Mouse (Mus musculus) midbrain, embryonic 14.5 days (tissue): ENCODE data around the gene Aup1. TPM values are rescaled to one million over a fixed set of nuclear protein-coding genes. Genes with fewer than 3 reads are reported as not detected.
A peak's percentile ranks its signal among the peaks of the same experiment; 100 is the strongest.

Experiments used
- ATAC-seq: fragments of 200-750 bp; cut with Nextera tagmentation; 2 replicates; pipeline ENCODE4 v1.8.0; 2017; ENCODE audit warnings: moderate number of reproducible peaks, moderate library complexity; ENCODE audit not compliant: low FRiP score, low TSS enrichment
- DNase-seq: peaks from one replicate; pipeline ENCODE4 v3.0.0-alpha.2; 2015
- H3K27ac ChIP-seq: fragments of 300-500 bp; sonication (generic); replicated peaks from 2 replicates; pipeline ENCODE4 v1.5.1; 2014; ENCODE audit warnings: mild to moderate bottlenecking, low read depth, low read length, moderate library complexity
- H3K27me3 ChIP-seq: fragments of 300-500 bp; sonication (generic); 2 replicates; pipeline ENCODE4 v1.6.1; 2014; ENCODE audit warnings: low read length, control low read depth, mixed read lengths; ENCODE audit not compliant: control insufficient read depth, insufficient read depth
- H3K36me3 ChIP-seq: fragments of 300-500 bp; sonication (generic); 2 replicates; pipeline ENCODE4 v1.6.1; 2014; ENCODE audit warnings: low read length, control low read depth; ENCODE audit not compliant: control insufficient read depth, insufficient read depth
- H3K4me1 ChIP-seq: fragments of 300-500 bp; sonication (generic); 2 replicates; pipeline ENCODE4 v1.6.1; 2014; ENCODE audit warnings: mild to moderate bottlenecking, antibody characterized with exemption, low read length, control low read depth; ENCODE audit not compliant: control insufficient read depth, insufficient read depth
- H3K4me2 ChIP-seq: fragments of 300-500 bp; sonication (generic); 2 replicates; pipeline ENCODE4 v1.6.1; 2014; ENCODE audit warnings: mild to moderate bottlenecking, low read length, moderate library complexity
- H3K4me3 ChIP-seq: fragments of 300-500 bp; sonication (generic); replicated peaks from 2 replicates; pipeline ENCODE4 v1.5.1; 2014; ENCODE audit warnings: low read depth, low read length
- H3K9ac ChIP-seq: fragments of 300-500 bp; sonication (generic); replicated peaks from 2 replicates; pipeline ENCODE4 v1.6.1; 2014; ENCODE audit warnings: mild to moderate bottlenecking, low read length, moderate library complexity
- H3K9me3 ChIP-seq: fragments of 300-500 bp; sonication (generic); 2 replicates; pipeline ENCODE4 v1.6.1; 2016; ENCODE audit warnings: low read length, control low read depth, mixed read lengths; ENCODE audit not compliant: control insufficient read depth
- WGBS: fragments of 180-500 bp; shearing (Covaris S2); extraction: QIAGEN DNeasy Blood & Tissue Kit; methylation state at CpG from one replicate; pipeline ENCODE4 v1.1.7; 2014; 5-methylcytosine and 5-hydroxymethylcytosine counted together
- polyA plus RNA-seq: library from polyadenylated mRNA; unstranded; fragments of >200 nt; fragmentation: Nextera tagmentation; extraction: Ambion mirVana; gene quantifications from 2 replicates; pipeline ENCODE4 v1.2.1, GENCODE M21; 2014

Gene Aup1
- polyA plus RNA-seq, 1 experiment from 2014 or later: 111 TPM

DNA sequence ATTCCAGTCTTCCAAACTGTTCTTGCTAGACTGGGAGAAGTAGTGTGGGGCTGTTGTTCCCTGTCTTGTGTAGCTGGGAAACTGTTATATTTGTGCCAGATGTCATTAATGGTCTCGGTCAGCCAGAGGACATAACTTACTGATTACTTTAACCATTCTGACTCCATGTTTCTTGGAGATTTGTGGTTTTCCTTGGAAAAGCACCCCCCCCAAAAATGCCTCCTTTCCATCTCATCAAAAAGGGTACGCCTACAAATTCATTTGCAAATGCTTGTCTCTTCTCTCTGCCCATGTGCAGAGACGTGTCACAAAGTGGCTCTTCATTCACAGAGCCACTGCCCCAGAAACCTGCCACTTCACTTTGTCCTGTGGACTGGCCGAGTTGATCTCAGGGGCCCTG, 29.9 kb upstream of the Aup1 start:
- Histone ChIP-seq H3K9me3 (no peaks in the 10 kb centered on the region), H3K4me3 (no peak overlapping the region), H3K9ac (no peak overlapping the region), H3K27ac (no peak overlapping the region), H3K4me2 (no peak overlapping the region), H3K4me1 (no peaks in the 10 kb centered on the region), H3K36me3 (no peaks in the 10 kb centered on the region), H3K27me3 (no peaks in the 10 kb centered on the region)
- 68% methylated on average over 4 of the region's 4 CpGs for WGBS
- ATAC-seq (no peak), DNase-seq (no peak)

DNA sequence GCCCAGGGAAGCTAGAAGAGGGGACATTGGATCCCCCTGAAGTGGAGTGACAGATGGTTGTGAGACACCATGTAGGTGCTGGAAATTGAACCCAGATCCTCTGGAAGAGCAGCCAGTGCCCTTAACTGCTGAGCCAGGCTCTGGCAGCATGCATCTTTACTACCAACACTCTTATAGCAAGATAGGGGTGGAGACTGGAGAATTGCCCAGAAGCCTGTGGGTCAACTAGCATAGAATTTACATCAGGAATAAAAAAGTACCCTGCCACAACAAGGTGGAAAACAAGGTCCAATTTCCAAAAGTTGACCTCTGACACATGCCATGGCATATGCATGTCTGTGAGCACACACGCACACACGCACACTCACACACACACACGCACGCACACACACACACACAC, 29.1 kb upstream of the Aup1 start:
- Histone ChIP-seq H3K27me3 (peaks cover 1% of the 10 kb centered on the region; the same call in 1 of the 2 replicates), H3K4me3 (no peak overlapping the region), H3K4me2 (no peak overlapping the region), H3K36me3 (no peaks in the 10 kb centered on the region), H3K9me3 (no peaks in the 10 kb centered on the region), H3K9ac (no peak overlapping the region), H3K27ac (no peak overlapping the region), H3K4me1 (no peaks in the 10 kb centered on the region)
- ATAC-seq (no peak), DNase-seq (no peak)
- 92% methylated on average over 4 of the region's 4 CpGs for WGBS

DNA sequence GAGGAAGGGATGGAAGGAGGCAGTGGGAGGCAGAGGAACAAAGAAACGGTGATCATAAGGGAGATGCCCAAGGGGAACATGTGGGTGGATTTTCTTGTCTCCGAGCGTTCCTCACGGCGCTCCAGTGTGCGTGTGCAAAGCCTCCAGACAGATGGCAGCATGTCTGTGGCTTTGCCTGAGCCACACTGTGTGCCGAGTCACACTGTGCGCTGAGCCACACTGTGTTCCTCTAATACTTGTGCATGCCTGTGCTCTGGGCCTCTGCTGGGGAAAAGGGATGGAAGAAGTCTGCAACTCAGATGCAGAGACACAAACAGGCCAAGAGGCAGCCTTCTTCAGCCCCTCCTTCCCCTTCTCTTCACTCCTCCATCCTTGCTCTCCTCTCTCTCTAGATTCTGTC, 27.0 kb upstream of the Aup1 start:
- Histone ChIP-seq H3K9me3 (no peaks in the 10 kb centered on the region), H3K4me1 (0 out of 2 replicates have a peak, but pooled peaks cover 3% of the 10 kb centered on the region), H3K4me3 (no peak overlapping the region), H3K36me3 (no peaks in the 10 kb centered on the region), H3K9ac (no peak overlapping the region), H3K27ac (no peak overlapping the region), H3K27me3 (peaks cover 16% of the 10 kb centered on the region), H3K4me2 (no peak overlapping the region)
- no peak for ATAC-seq
- 72% methylated on average over 8 of the region's 8 CpGs for WGBS
- no peak for DNase-seq

DNA sequence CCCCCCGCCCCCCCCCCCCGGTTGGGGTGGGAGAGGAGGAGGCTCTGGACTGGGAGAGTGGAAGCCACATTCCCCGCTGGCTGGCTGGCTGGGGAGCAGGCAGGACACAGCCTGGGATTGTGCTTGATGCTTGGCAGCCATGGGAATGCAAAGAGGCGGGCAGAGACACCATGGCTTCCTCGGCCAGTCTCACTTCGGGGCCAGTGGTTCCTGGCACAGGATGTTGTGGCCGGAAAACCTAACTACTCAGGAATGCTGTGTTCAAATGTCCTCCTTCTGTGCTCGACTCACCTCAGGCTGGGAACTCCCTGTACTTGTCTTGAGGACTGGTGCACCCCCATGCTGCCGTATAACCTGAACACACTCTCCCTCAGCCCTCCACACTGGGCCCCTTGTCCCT, 26.6 kb upstream of the Aup1 start:
- no peaks in the 10 kb centered on the region for H3K9me3 ChIP-seq
- H3K4me1 ChIP-seq: 0 out of 2 replicates have a peak, but pooled peaks cover 5% of the 10 kb centered on the region
- H3K4me2 ChIP-seq: no peak overlapping the region
- H3K4me3 ChIP-seq: no peak overlapping the region
- H3K36me3 ChIP-seq: no peaks in the 10 kb centered on the region
- WGBS: 62% methylated on average over 8 of the region's 9 CpGs
- H3K27ac ChIP-seq: no peak overlapping the region
- no peak overlapping the region for H3K9ac ChIP-seq
- H3K27me3 ChIP-seq: peaks cover 21% of the 10 kb centered on the region
- no peak for ATAC-seq
- DNase-seq: no peak

DNA sequence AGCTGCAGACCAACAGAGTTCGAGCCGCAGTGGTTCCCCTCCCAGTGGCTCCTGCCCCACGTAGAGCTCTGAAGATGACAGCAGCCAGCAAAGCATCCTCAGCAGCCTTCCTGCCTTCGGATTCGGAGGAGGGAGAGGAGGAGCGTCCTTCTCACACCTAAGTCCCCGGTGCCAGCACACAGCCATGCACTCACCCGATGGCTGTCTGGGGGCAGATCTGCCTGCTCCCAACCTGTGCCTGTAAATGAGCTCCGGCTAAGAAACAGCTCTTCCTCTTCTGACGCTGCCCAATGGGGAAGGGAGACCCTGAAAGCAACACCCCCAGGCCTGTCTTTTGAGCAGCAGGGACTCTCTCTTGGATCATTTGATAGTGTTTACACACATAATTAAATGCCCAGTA, 24.5 kb upstream of the Aup1 start:
- Histone ChIP-seq H3K36me3 (no peaks in the 10 kb centered on the region), H3K4me2 (no peak overlapping the region), H3K27ac (no peak overlapping the region), H3K27me3 (peaks cover 33% of the 10 kb centered on the region), H3K9ac (no peak overlapping the region), H3K9me3 (no peaks in the 10 kb centered on the region), H3K4me1 (peaks cover 16% of the 10 kb centered on the region; the same call in 1 of the 2 replicates), H3K4me3 (no peak overlapping the region)
- 21% methylated on average over 10 of the region's 10 CpGs for WGBS
- DNase-seq (no peak), ATAC-seq (no peak)

DNA sequence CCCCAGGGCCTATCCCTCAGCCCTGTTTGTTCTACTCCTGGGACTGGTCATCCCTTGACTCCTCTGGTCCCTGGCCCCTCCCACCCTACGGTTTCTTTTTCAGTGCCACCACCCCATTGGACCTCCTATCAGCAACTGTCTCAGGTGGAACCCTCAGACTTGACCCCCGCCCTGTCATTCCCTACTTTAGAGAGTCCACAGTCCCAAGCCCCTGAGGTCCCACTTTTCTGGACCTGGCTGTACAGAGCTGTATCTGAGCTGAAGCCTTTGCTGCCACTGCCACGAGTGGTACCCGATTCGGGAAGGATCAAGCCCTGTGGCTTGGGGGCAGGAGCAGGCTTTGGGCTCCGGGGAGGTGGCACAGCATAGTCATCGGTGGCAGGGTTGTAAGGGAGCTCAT, 23.2 kb upstream of the Aup1 start:
- 55% methylated on average over 7 of the region's 7 CpGs for WGBS
- Histone ChIP-seq H3K4me3 (no peak overlapping the region), H3K27me3 (peaks cover 33% of the 10 kb centered on the region), H3K4me1 (peaks cover 16% of the 10 kb centered on the region; the same call in 1 of the 2 replicates), H3K27ac (no peak overlapping the region), H3K4me2 (no peak overlapping the region), H3K9me3 (no peaks in the 10 kb centered on the region), H3K36me3 (no peaks in the 10 kb centered on the region), H3K9ac (no peak overlapping the region)
- ATAC-seq (no peak), DNase-seq (no peak)

DNA sequence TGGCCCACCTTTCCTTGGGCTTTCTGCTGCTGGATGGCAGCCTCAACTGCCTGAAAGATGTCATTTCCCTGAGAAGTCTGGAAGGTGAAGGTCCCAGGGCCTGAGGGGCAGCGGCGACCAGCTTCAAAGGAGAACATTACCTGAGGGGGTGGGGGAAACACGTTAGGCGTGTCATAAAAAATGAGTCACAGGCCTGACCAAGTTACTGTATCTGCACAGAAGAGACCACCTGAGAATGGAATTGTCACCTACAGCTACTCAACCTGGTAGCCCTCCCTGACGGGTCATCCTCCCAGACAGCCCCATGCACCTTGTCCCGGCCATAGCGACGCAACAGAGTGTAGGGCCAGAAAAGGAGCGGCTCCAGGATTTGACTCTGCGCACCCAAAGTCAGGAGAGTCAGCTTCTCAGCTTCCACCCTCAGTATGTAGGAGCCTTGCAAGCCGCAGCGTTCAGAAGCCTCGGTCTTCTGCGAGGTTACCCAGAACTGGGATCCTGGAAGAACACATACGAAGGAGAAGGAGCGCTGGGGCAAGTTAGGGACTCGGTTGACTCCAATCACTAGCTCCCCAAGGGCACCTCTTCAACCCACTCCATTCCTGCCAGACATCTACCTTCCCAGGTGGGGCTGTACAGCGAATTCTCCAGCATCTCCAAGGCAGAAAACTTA, 22.3 kb upstream of the Aup1 start:
- WGBS: 18% methylated on average over 18 of the region's 18 CpGs
- Histone ChIP-seq H3K9ac (no peak overlapping the region), H3K27me3 (peaks cover 33% of the 10 kb centered on the region), H3K4me1 (peaks cover 16% of the 10 kb centered on the region; the same call in 1 of the 2 replicates), H3K4me3 (peak overlapping the region; percentile 43), H3K36me3 (no peaks in the 10 kb centered on the region), H3K4me2 (peak overlapping the region; percentile 76), H3K27ac (no peak overlapping the region), H3K9me3 (no peaks in the 10 kb centered on the region)
- no peak for ATAC-seq
- DNase-seq: no peak

DNA sequence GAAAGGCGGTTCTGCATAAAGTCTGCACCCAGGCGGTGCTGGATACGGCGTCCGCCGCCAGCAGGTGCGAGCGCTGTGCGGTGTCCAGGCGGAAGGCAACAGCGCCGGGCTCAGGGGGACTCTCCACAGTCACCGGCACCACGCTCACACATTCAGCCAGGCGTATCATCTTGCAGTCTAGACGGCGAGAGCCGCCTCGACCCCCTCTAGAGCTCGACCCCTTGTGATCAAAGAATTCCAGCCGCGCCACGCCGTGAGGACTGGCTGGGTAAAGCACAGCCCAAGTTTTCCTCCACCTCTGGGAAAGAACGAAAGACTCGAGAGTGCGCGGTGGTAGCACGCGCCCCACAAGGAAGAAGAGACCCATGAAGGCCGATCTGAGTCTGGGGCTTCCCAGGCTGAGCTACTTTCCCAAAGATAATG, 21.5 kb upstream of the Aup1 start:
- peak; percentile 58 for ATAC-seq
- Histone ChIP-seq H3K9me3 (no peaks in the 10 kb centered on the region), H3K27ac (no peak overlapping the region), H3K27me3 (peaks cover 33% of the 10 kb centered on the region), H3K4me1 (peaks cover 16% of the 10 kb centered on the region; the same call in 1 of the 2 replicates), H3K4me2 (peak overlapping the region; percentile 76), H3K4me3 (peak overlapping the region; percentile 43), H3K9ac (peak overlapping the region; percentile 43), H3K36me3 (no peaks in the 10 kb centered on the region)
- WGBS: under 1% methylated on average over 31 of the region's 31 CpGs
- peak; percentile 61 for DNase-seq
